ENCODE assay signal across 17 mouse cellular contexts in the genomic region with DNA sequence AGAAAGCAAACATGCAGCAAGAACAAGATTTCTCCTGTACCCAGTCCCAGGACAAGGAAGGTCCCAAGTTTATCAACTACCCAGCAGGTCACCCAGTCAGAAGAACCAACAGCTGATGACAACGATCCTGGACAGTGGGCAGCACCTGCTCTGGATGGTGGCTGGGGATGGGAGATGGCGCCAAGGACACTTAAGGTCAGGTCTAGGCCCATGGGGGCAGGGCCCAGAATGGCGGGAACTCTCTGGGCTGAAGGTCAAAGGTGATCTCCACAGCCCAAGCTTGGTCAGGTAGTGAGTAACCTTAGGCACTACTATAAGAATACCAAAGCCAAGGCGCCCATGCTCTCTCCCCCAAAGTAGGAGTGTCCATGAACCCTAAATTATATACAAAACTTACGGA.
"Had no signal": no experiment of that assay in that cellular context is flagged by ENCODE, and none has a peak within 500 bp of the region (broad histone marks: within the 10 kb centered on the region; RNA-seq: fewer than 3 reads in every experiment).

No protein-coding gene starts in this region.

- H3K27ac ChIP-seq: limb, embryonic 12.5 days; limb, embryonic 15.5 days; liver, embryonic 14.5 days; macrophage; midbrain, embryonic 12.5 days; midbrain, embryonic 15.5 days; neural tube, embryonic 12.5 days; neural tube, embryonic 15.5 days had no signal

- DNase-seq: kidney, adult 2 months; kidney, postnatal 10 days; kidney, postnatal 36 days; layer of hippocampus, adult 9-11 months; left cerebral cortex, postnatal 4 days; liver, postnatal 0 days; lung, embryonic 14.5 days; thymus, adult 18-20 months; thymus, postnatal 36 days had no signal

- H3K4me3 ChIP-seq: limb, embryonic 12.5 days; limb, embryonic 15.5 days; midbrain, embryonic 12.5 days; midbrain, embryonic 15.5 days; neural tube, embryonic 12.5 days; neural tube, embryonic 15.5 days had no signal
